Mouse (Mus musculus) midbrain, embryonic 12.5 days (tissue): ENCODE results near the gene Pxylp1. TPM values are rescaled to one million over a fixed set of nuclear protein-coding genes. Genes with fewer than 3 reads are reported as not detected.

Experiments
- ATAC-seq: fragments of 200-750 bp; cut with Nextera tagmentation; 2 replicates; pipeline ENCODE4 v1.8.0; 2017; ENCODE audit warnings: low read depth, moderate TSS enrichment, moderate library complexity; ENCODE audit not compliant: low FRiP score
- H3K27ac ChIP-seq: fragments of 300-500 bp; sonication (generic); replicated peaks from 2 replicates; pipeline ENCODE4 v1.5.1; 2016; ENCODE audit warnings: mild to moderate bottlenecking
- H3K27me3 ChIP-seq: fragments of 300-500 bp; sonication (generic); 2 replicates; pipeline ENCODE4 v1.6.1; 2016; ENCODE audit warnings: mild to moderate bottlenecking
- H3K36me3 ChIP-seq: fragments of 300-500 bp; sonication (generic); 2 replicates; pipeline ENCODE4 v1.6.1; 2016
- H3K4me1 ChIP-seq: fragments of 300-500 bp; sonication (generic); 2 replicates; pipeline ENCODE4 v1.6.1; 2016
- H3K4me2 ChIP-seq: fragments of 300-500 bp; sonication (generic); replicated peaks from 2 replicates; pipeline ENCODE4 v1.6.1; 2016; ENCODE audit warnings: mild to moderate bottlenecking, moderate library complexity
- H3K4me3 ChIP-seq: fragments of 300-500 bp; sonication (generic); 2 replicates; pipeline ENCODE4 v1.5.1; 2016; ENCODE audit warnings: mild to moderate bottlenecking
- H3K9ac ChIP-seq: fragments of 300-500 bp; sonication (generic); replicated peaks from 2 replicates; pipeline ENCODE4 v1.6.1; 2016; ENCODE audit warnings: mild to moderate bottlenecking, moderate library complexity
- H3K9me3 ChIP-seq: fragments of 300-500 bp; sonication (generic); 2 replicates; pipeline ENCODE4 v1.6.1; 2016; ENCODE audit warnings: mild to moderate bottlenecking
- WGBS: fragments of 180-500 bp; shearing (Covaris S2); methylation state at CpG from one replicate; pipeline ENCODE4 v1.1.7; 2016; 5-methylcytosine and 5-hydroxymethylcytosine counted together
- polyA plus RNA-seq: library from polyadenylated mRNA; unstranded; fragments of >200 nt; fragmentation: Nextera tagmentation; extraction: Ambion mirVana; gene quantifications from 2 replicates; pipeline ENCODE4 v1.2.1, GENCODE M21; 2016

Gene Pxylp1
- polyA plus RNA-seq, 1 experiment from 2014 or later: 61.9 TPM

GRCm38 (mm10) chr9:96800131-96800825, 92.2 kb downstream of the Pxylp1 start:
- no peaks in the 10 kb centered on the region for H3K27me3 ChIP-seq
- 38% methylated on average over 5 of the region's 5 CpGs for WGBS
- H3K4me1 ChIP-seq: peaks cover 17% of the 10 kb centered on the region
- no peak overlapping the region for H3K9ac ChIP-seq
- no peaks in the 10 kb centered on the region for H3K9me3 ChIP-seq
- no peak overlapping the region for H3K4me3 ChIP-seq
- H3K36me3 ChIP-seq: no peaks in the 10 kb centered on the region
- no peak overlapping the region for H3K27ac ChIP-seq
- no peak overlapping the region for H3K4me2 ChIP-seq
- ATAC-seq: no peak

GRCm38 (mm10) chr9:96797311-96797710, 95.2 kb downstream of the Pxylp1 start:
- Histone ChIP-seq H3K36me3 (no peaks in the 10 kb centered on the region), H3K4me3 (no peak overlapping the region), H3K4me2 (no peak overlapping the region), H3K9ac (no peak overlapping the region), H3K9me3 (no peaks in the 10 kb centered on the region), H3K27ac (no peak overlapping the region), H3K27me3 (no peaks in the 10 kb centered on the region), H3K4me1 (peaks cover 18% of the 10 kb centered on the region)
- ATAC-seq: no peak
- WGBS: 96% methylated on average over 3 of the region's 3 CpGs

GRCm38 (mm10) chr9:96795399-96795928, 97.0 kb downstream of the Pxylp1 start:
- H3K4me1 ChIP-seq: peaks cover 13% of the 10 kb centered on the region
- ATAC-seq: peak; percentile 87
- H3K9ac ChIP-seq: peak overlapping the region; percentile 51
- 0 out of 2 replicates have a peak overlapping the region, but pooled peaks have one; percentile 25 for H3K27ac ChIP-seq
- H3K9me3 ChIP-seq: no peaks in the 10 kb centered on the region
- WGBS: 20% methylated on average over 10 of the region's 10 CpGs
- H3K4me3 ChIP-seq: peak overlapping the region; percentile 44
- H3K27me3 ChIP-seq: no peaks in the 10 kb centered on the region
- no peaks in the 10 kb centered on the region for H3K36me3 ChIP-seq
- H3K4me2 ChIP-seq: peak overlapping the region; percentile 67

- WGBS: 89% methylated on average over 2 of the region's 2 CpGs
- Histone ChIP-seq H3K4me2 (no peak overlapping the region), H3K9ac (no peak overlapping the region), H3K4me3 (no peak overlapping the region), H3K4me1 (peaks cover 11% of the 10 kb centered on the region), H3K27me3 (no peaks in the 10 kb centered on the region), H3K36me3 (no peaks in the 10 kb centered on the region), H3K9me3 (no peaks in the 10 kb centered on the region), H3K27ac (no peak overlapping the region)
- no peak for ATAC-seq
Measured at GRCm38 (mm10) chr9:96794601-96795000, 97.9 kb downstream of the Pxylp1 start.

GRCm38 (mm10) chr9:96792543-96792942, 99.9 kb downstream of the Pxylp1 start:
- Histone ChIP-seq H3K4me3 (no peak overlapping the region), H3K9ac (no peak overlapping the region), H3K4me1 (peaks cover 10% of the 10 kb centered on the region), H3K4me2 (no peak overlapping the region), H3K27ac (no peak overlapping the region), H3K9me3 (no peaks in the 10 kb centered on the region), H3K27me3 (no peaks in the 10 kb centered on the region), H3K36me3 (no peaks in the 10 kb centered on the region)
- ATAC-seq: no peak
- 78% methylated on average over 2 of the region's 2 CpGs for WGBS

GRCm38 (mm10) chr9:96790389-96791007, 102.0 kb downstream of the Pxylp1 start:
- Histone ChIP-seq H3K9ac (no peak overlapping the region), H3K4me2 (no peak overlapping the region), H3K27me3 (no peaks in the 10 kb centered on the region), H3K4me3 (no peak overlapping the region), H3K9me3 (no peaks in the 10 kb centered on the region), H3K36me3 (no peaks in the 10 kb centered on the region), H3K4me1 (peaks cover 6% of the 10 kb centered on the region), H3K27ac (no peak overlapping the region)
- WGBS: 49% methylated on average over 4 of the region's 4 CpGs
- ATAC-seq: no peak

- WGBS: 44% methylated on average over 3 of the region's 3 CpGs
- H3K9me3 ChIP-seq: no peaks in the 10 kb centered on the region
- H3K27me3 ChIP-seq: no peaks in the 10 kb centered on the region
Measured at GRCm38 (mm10) chr9:96789906-96790305, 102.6 kb downstream of the Pxylp1 start.

GRCm38 (mm10) chr9:96787797-96788196, 104.7 kb downstream of the Pxylp1 start:
- H3K27ac ChIP-seq: no peak overlapping the region
- no peak overlapping the region for H3K4me3 ChIP-seq
- H3K4me1 ChIP-seq: peaks cover 2% of the 10 kb centered on the region; the same call in 1 of the 2 replicates
- H3K4me2 ChIP-seq: no peak overlapping the region
- no peaks in the 10 kb centered on the region for H3K36me3 ChIP-seq
- no peak for ATAC-seq
- H3K9me3 ChIP-seq: no peaks in the 10 kb centered on the region
- no peaks in the 10 kb centered on the region for H3K27me3 ChIP-seq
- H3K9ac ChIP-seq: no peak overlapping the region
- 85% methylated on average over 10 of the region's 10 CpGs for WGBS

More at GRCm38 (mm10) chr9:96789906-96790305, 102.6 kb downstream of the Pxylp1 start:
- Histone ChIP-seq H3K4me3 (no peak overlapping the region), H3K4me2 (no peak overlapping the region), H3K36me3 (no peaks in the 10 kb centered on the region), H3K4me1 (peaks cover 2% of the 10 kb centered on the region; the same call in 1 of the 2 replicates), H3K27ac (no peak overlapping the region), H3K9ac (no peak overlapping the region)
- no peak for ATAC-seq

- H3K27ac ChIP-seq: no peak overlapping the region
- no peak overlapping the region for H3K4me3 ChIP-seq
- no peaks in the 10 kb centered on the region for H3K27me3 ChIP-seq
- H3K9me3 ChIP-seq: no peaks in the 10 kb centered on the region
- H3K9ac ChIP-seq: no peak overlapping the region
- no peaks in the 10 kb centered on the region for H3K36me3 ChIP-seq
- H3K4me2 ChIP-seq: no peak overlapping the region
- H3K4me1 ChIP-seq: peaks cover 2% of the 10 kb centered on the region; the same call in 1 of the 2 replicates
- no peak for ATAC-seq
- WGBS: 64% methylated on average over 9 of the region's 9 CpGs
Measured at GRCm38 (mm10) chr9:96785871-96786342, 106.6 kb downstream of the Pxylp1 start.

- ATAC-seq: no peak
- H3K4me2 ChIP-seq: no peak overlapping the region
- H3K27ac ChIP-seq: no peak overlapping the region
- WGBS: 84% methylated on average over 3 of the region's 3 CpGs
- no peaks in the 10 kb centered on the region for H3K36me3 ChIP-seq
- peaks cover 2% of the 10 kb centered on the region; the same call in 1 of the 2 replicates for H3K4me1 ChIP-seq
- no peaks in the 10 kb centered on the region for H3K9me3 ChIP-seq
- no peak overlapping the region for H3K4me3 ChIP-seq
- no peaks in the 10 kb centered on the region for H3K27me3 ChIP-seq
- H3K9ac ChIP-seq: no peak overlapping the region
Measured at GRCm38 (mm10) chr9:96785187-96785586, 107.3 kb downstream of the Pxylp1 start.

- Histone ChIP-seq H3K4me1 (no peaks in the 10 kb centered on the region; the same call in 1 of the 2 replicates), H3K27me3 (no peaks in the 10 kb centered on the region), H3K27ac (no peak overlapping the region), H3K9ac (no peak overlapping the region), H3K9me3 (no peaks in the 10 kb centered on the region), H3K4me3 (no peak overlapping the region), H3K36me3 (no peaks in the 10 kb centered on the region), H3K4me2 (no peak overlapping the region)
- ATAC-seq: no peak
- 92% methylated on average over 9 of the region's 9 CpGs for WGBS
Measured at GRCm38 (mm10) chr9:96783667-96784066, 108.8 kb downstream of the Pxylp1 start.

GRCm38 (mm10) chr9:96783258-96783657, 109.2 kb downstream of the Pxylp1 start:
- no peaks in the 10 kb centered on the region for H3K27me3 ChIP-seq
- H3K4me1 ChIP-seq: no peaks in the 10 kb centered on the region; the same call in 1 of the 2 replicates
- WGBS: 64% methylated on average over 5 of the region's 5 CpGs
- H3K9ac ChIP-seq: no peak overlapping the region
- H3K4me3 ChIP-seq: no peak overlapping the region
- no peak overlapping the region for H3K27ac ChIP-seq
- ATAC-seq: no peak
- no peaks in the 10 kb centered on the region for H3K36me3 ChIP-seq
- H3K9me3 ChIP-seq: no peaks in the 10 kb centered on the region
- H3K4me2 ChIP-seq: no peak overlapping the region
